Mouse (Mus musculus) G1E (cell line): ENCODE results near the gene Ctnnb1.

Experiments used
- CTCF ChIP-seq: IDR thresholded peaks from 2 replicates; pipeline ENCODE4 v1.5.1; 2012; ENCODE audit warnings: low read depth, low read length, inconsistent platforms, mixed read lengths
- GATA1 ChIP-seq: IDR thresholded peaks from 2 replicates; pipeline ENCODE4 v1.6.1; 2012; ENCODE audit warnings: borderline replicate concordance, low read length, inconsistent platforms, mixed read lengths
- POLR2AphosphoS5 ChIP-seq: IDR thresholded peaks from 2 replicates; pipeline ENCODE4 v1.6.1; 2012; ENCODE audit warnings: low read depth, low read length, inconsistent platforms; ENCODE audit not compliant: insufficient replicate concordance
- TAL1 ChIP-seq: conservative IDR thresholded peaks from 2 replicates; pipeline ENCODE4 v1.6.1; 2012; ENCODE audit warnings: low read depth, low read length, inconsistent platforms, mixed read lengths

- TF ChIP-seq CTCF: no peak
- no peak for TF ChIP-seq GATA1
- no peak for TF ChIP-seq POLR2AphosphoS5
- no peak for TF ChIP-seq TAL1
These were observed 56.0 kb downstream of the Ctnnb1 start for GRCm38 (mm10) chr9:120985009-120985408.
